Mouse (Mus musculus) brain, embryonic 14.5 days (tissue): ENCODE results near the gene Olfr649.

ENCODE experiments used
- CTCF ChIP-seq: fragments of 200-500 bp; IDR thresholded peaks from 2 replicates; pipeline ENCODE4 v1.5.1; 2012; ENCODE audit warnings: inconsistent platforms, mild to moderate bottlenecking, moderate library complexity, borderline replicate concordance; ENCODE audit not compliant: insufficient read depth, insufficient read length; ENCODE audit errors: extremely low read depth
- POLR2A ChIP-seq: fragments of 200-500 bp; IDR thresholded peaks from 2 replicates; pipeline ENCODE4 v1.6.1; 2012; ENCODE audit warnings: mild to moderate bottlenecking, inconsistent platforms, borderline replicate concordance; ENCODE audit not compliant: poor library complexity, insufficient read depth, insufficient read length, severe bottlenecking; ENCODE audit errors: extremely low read depth

DNA sequence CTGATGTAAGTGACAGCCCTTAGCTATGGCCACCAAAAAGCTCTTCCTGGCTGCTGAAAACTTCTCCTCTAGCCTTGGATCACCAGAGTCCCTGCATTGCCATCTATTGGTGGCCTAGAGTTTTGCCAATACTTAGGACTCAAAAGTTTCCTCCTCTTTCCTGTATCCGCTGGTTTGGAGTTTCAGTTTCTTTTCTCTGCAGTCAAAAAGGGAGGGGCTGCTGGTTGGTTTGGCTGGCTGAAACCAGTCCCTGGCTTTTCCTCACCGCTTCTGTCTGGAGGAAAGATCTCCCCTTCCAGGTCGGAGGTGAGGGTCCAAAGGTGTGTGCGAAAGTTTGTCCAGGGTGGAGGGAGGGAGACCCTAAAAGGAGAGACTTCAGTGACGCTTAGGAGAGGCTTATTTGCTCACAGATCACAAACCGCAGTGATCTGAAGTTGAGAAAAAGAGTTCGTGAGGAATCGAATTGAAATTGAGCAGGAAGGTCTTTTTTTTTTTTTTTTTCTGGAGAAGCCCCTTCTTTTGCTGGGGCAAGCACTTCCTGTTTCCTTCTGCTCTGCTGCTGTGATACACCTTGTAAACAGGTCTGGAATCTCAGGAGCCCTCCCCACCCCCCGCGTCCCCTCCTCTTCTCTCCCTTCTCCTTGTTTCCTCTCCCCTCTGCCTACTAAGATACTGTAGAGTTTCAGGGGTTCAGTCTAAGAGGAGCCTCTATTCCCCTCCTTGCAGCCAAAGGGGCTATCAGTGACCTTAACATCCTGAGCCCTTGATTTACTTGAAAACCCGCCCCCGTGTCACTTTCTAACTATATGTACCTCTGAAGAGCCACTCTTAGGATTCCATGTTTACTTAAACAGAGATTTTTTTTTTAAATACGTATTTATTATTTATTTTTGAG, 48.7 kb upstream of the Olfr649 start, which contains the start of gene Trim34a:
- TF ChIP-seq POLR2A (no peak), CTCF (peak; percentile 37; the same call in 1 of the 2 replicates)
